Mouse (Mus musculus): ENCODE results near the gene Fbxl18. TPM values are rescaled to one million over a fixed set of nuclear protein-coding genes. Genes with fewer than 3 reads are reported as not detected.
A peak's percentile ranks its signal among the peaks of the same experiment; 100 is the strongest.
"Not testable (repeated sequence)": the region's sequence is repeated elsewhere in the genome, so short reads cannot be mapped to it uniquely, and the experiment has no call there.

Fbxl18 gene
- polyA plus RNA-seq, 1 experiment, result 8.9 TPM

- H3K4me1 ChIP-seq (ENCODE audit: control insufficient read depth, insufficient read depth, low read length), result peaks cover 5% of the 10 kb centered on the region
- TF ChIP-seq CTCF (IDR thresholded peaks at IDR 0.05; ENCODE audit: control insufficient read depth, insufficient read depth, insufficient replicate concordance, low read depth, low read length) (no peak), POLR2A (IDR thresholded peaks at IDR 0.05; ENCODE audit: control insufficient read depth, low read depth, low read length) (no peak)
- no peaks in the 10 kb centered on the region; the same call in 1 of the 2 replicates for H3K36me3 ChIP-seq (ENCODE audit: control insufficient read depth, insufficient read depth, low read length)
- peak overlapping the region; percentile 41; the same call in 1 of the 2 replicates for H3K27ac ChIP-seq (ENCODE audit: control insufficient read depth, insufficient read depth, low read depth, low read length)
- no peak overlapping the region for H3K4me3 ChIP-seq (ENCODE audit: control insufficient read depth, low read depth, low read length)
- no peaks in the 10 kb centered on the region for H3K27me3 ChIP-seq (ENCODE audit: control insufficient read depth, insufficient read depth, low read length)
Measured at GRCm38 (mm10) chr5:142899932-142900533, 4.8 kb upstream of the Fbxl18 start.

DNA sequence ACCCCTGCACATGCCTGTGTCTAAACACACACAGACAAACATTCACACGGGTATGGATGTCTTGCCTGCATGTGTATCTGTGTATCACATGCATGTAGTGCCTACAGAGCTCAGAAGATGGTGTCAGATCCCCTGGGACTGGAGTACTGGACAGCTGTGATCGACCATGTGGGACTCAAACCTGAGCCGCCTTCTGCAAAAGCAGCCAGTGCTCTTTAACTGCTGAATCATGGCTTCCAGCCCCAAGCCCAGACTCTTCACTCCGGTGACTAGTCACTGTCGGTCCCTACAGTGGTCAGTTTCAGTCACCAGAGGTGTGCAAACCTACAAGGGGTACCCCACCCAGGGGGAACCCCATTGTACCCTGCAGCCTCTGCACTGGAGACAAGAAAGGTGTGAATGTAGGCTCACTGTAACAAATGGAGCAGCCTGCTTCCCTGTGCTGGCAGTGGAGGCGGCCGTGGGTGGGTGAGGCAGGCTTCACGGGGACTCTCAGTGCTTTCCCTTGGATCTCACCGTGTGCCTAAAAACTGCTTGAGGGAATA is 3.9 kb upstream of the Fbxl18 start:
- Histone ChIP-seq H3K4me1 (ENCODE audit: control insufficient read depth, insufficient read depth, low read length) (peaks cover 11% of the 10 kb centered on the region), H3K27ac (ENCODE audit: control insufficient read depth, insufficient read depth, low read depth, low read length) (peak overlapping the region; percentile 81), H3K36me3 (ENCODE audit: control insufficient read depth, insufficient read depth, low read length) (no peaks in the 10 kb centered on the region; the same call in 1 of the 2 replicates), H3K4me3 (ENCODE audit: control insufficient read depth, low read depth, low read length) (no peak overlapping the region), H3K27me3 (ENCODE audit: control insufficient read depth, insufficient read depth, low read length) (no peaks in the 10 kb centered on the region)
- TF ChIP-seq CTCF (IDR thresholded peaks at IDR 0.05; ENCODE audit: control insufficient read depth, insufficient read depth, insufficient replicate concordance, low read depth, low read length) (no peak), POLR2A (IDR thresholded peaks at IDR 0.05; ENCODE audit: control insufficient read depth, low read depth, low read length) (no peak)

GRCm38 (mm10) chr5:142898316-142898715 is 3.1 kb upstream of the Fbxl18 start:
- no peak overlapping the region for H3K4me3 ChIP-seq (ENCODE audit: control insufficient read depth, low read depth, low read length)
- TF ChIP-seq CTCF (IDR thresholded peaks at IDR 0.05; ENCODE audit: control insufficient read depth, insufficient read depth, insufficient replicate concordance, low read depth, low read length) (no peak), POLR2A (IDR thresholded peaks at IDR 0.05; ENCODE audit: control insufficient read depth, low read depth, low read length) (no peak)
- H3K36me3 ChIP-seq (ENCODE audit: control insufficient read depth, insufficient read depth, low read length), result no peaks in the 10 kb centered on the region; the same call in 1 of the 2 replicates
- H3K27me3 ChIP-seq (ENCODE audit: control insufficient read depth, insufficient read depth, low read length), result no peaks in the 10 kb centered on the region
- peaks cover 15% of the 10 kb centered on the region for H3K4me1 ChIP-seq (ENCODE audit: control insufficient read depth, insufficient read depth, low read length)
- peak overlapping the region; percentile 81 for H3K27ac ChIP-seq (ENCODE audit: control insufficient read depth, insufficient read depth, low read depth, low read length)

GRCm38 (mm10) chr5:142897568-142898248 is 2.5 kb upstream of the Fbxl18 start:
- TF ChIP-seq CTCF (IDR thresholded peaks at IDR 0.05; ENCODE audit: control insufficient read depth, insufficient read depth, insufficient replicate concordance, low read depth, low read length) (no peak), POLR2A (IDR thresholded peaks at IDR 0.05; ENCODE audit: control insufficient read depth, low read depth, low read length) (no peak)
- no peaks in the 10 kb centered on the region; the same call in 1 of the 2 replicates for H3K36me3 ChIP-seq (ENCODE audit: control insufficient read depth, insufficient read depth, low read length)

GRCm38 (mm10) chr5:142896713-142897112 is 1.5 kb upstream of the Fbxl18 start:
- no peak overlapping the region for H3K27ac ChIP-seq (ENCODE audit: control insufficient read depth, insufficient read depth, low read depth, low read length)
- no peaks in the 10 kb centered on the region for H3K27me3 ChIP-seq (ENCODE audit: control insufficient read depth, insufficient read depth, low read length)
- no peaks in the 10 kb centered on the region; the same call in 1 of the 2 replicates for H3K36me3 ChIP-seq (ENCODE audit: control insufficient read depth, insufficient read depth, low read length)
- peaks cover 15% of the 10 kb centered on the region for H3K4me1 ChIP-seq (ENCODE audit: control insufficient read depth, insufficient read depth, low read length)
- no peak overlapping the region for H3K4me3 ChIP-seq (ENCODE audit: control insufficient read depth, low read depth, low read length)
- TF ChIP-seq CTCF (IDR thresholded peaks at IDR 0.05; ENCODE audit: control insufficient read depth, insufficient read depth, insufficient replicate concordance, low read depth, low read length) (no peak), POLR2A (IDR thresholded peaks at IDR 0.05; ENCODE audit: control insufficient read depth, low read depth, low read length) (no peak)

More at GRCm38 (mm10) chr5:142897568-142898248, 2.5 kb upstream of the Fbxl18 start:
- Histone ChIP-seq H3K4me1 (ENCODE audit: control insufficient read depth, insufficient read depth, low read length) (peaks cover 15% of the 10 kb centered on the region), H3K27ac (ENCODE audit: control insufficient read depth, insufficient read depth, low read depth, low read length) (peak overlapping the region; percentile 84), H3K4me3 (ENCODE audit: control insufficient read depth, low read depth, low read length) (no peak overlapping the region), H3K27me3 (ENCODE audit: control insufficient read depth, insufficient read depth, low read length) (no peaks in the 10 kb centered on the region)

GRCm38 (mm10) chr5:142896192-142896591 is 971 bp upstream of the Fbxl18 start:
- TF ChIP-seq CTCF (IDR thresholded peaks at IDR 0.05; ENCODE audit: control insufficient read depth, insufficient read depth, insufficient replicate concordance, low read depth, low read length), result no peak; the same call in 1 of the 2 replicates
- TF ChIP-seq POLR2A (IDR thresholded peaks at IDR 0.05; ENCODE audit: control insufficient read depth, low read depth, low read length), result no peak
- H3K4me3 ChIP-seq (ENCODE audit: control insufficient read depth, low read depth, low read length), result no peak overlapping the region
- no peaks in the 10 kb centered on the region for H3K36me3 ChIP-seq (ENCODE audit: control insufficient read depth, insufficient read depth, low read length)
- H3K4me1 ChIP-seq (ENCODE audit: control insufficient read depth, insufficient read depth, low read length), result peaks cover 13% of the 10 kb centered on the region
- H3K27me3 ChIP-seq (ENCODE audit: control insufficient read depth, insufficient read depth, low read length), result no peaks in the 10 kb centered on the region
- no peak overlapping the region; the same call in 1 of the 2 replicates for H3K27ac ChIP-seq (ENCODE audit: control insufficient read depth, insufficient read depth, low read depth, low read length)

DNA sequence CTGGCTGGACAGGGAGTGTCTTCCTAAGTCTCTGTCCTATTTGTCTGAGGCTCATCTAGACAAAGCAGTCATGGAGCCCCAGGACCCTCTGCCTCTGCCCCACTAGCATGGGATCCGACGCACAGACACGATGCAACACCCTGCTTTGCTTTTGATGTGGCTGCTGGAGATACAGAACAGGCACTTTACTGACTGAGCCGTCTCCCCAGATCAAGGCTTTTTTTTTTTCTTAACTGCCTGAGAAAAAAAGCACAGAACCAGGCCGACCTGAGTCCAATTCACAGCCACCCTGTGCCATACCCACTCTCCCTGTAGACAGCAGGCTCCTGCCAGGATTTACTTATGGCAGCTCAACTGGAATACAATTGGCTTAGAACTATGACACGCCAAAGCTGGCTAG is 3.8 kb downstream of the Fbxl18 start:
- TF ChIP-seq POLR2A (IDR thresholded peaks at IDR 0.05; ENCODE audit: control insufficient read depth, low read depth, low read length) (no peak), CTCF (IDR thresholded peaks at IDR 0.05; ENCODE audit: control insufficient read depth, insufficient read depth, insufficient replicate concordance, low read depth, low read length) (no peak)
- no peak overlapping the region for H3K4me3 ChIP-seq (ENCODE audit: control insufficient read depth, low read depth, low read length)
- H3K36me3 ChIP-seq (ENCODE audit: control insufficient read depth, insufficient read depth, low read length), result peaks cover under 1% of the 10 kb centered on the region; the same call in 1 of the 2 replicates
- H3K27ac ChIP-seq (ENCODE audit: control insufficient read depth, insufficient read depth, low read depth, low read length), result no peak overlapping the region
- H3K27me3 ChIP-seq (ENCODE audit: control insufficient read depth, insufficient read depth, low read length), result no peaks in the 10 kb centered on the region
- H3K4me1 ChIP-seq (ENCODE audit: control insufficient read depth, insufficient read depth, low read length), result peaks cover 13% of the 10 kb centered on the region

DNA sequence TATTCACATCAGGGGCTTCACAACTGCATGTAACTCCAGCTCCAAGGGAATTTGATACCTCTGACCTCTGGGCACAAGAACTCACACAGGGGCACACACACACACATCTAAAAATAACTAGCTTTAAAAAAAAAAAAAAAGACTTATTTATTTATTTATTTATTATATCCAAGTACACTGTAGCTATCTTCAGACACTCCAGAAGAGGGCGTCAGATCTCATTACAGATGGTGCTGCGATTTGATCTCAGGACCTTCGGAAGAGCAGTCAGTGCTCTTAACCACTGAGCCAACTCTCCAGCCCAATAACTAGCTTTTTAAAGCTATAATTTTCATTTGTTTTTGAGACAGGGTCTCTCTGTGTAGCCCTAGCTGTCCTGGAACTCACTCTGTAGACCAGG is 7.7 kb downstream of the Fbxl18 start:
- not testable (repeated sequence) for H3K27ac ChIP-seq (ENCODE audit: control insufficient read depth, insufficient read depth, low read depth, low read length); H3K4me3 ChIP-seq (ENCODE audit: control insufficient read depth, low read depth, low read length); H3K4me1 ChIP-seq (ENCODE audit: control insufficient read depth, insufficient read depth, low read length); H3K27me3 ChIP-seq (ENCODE audit: control insufficient read depth, insufficient read depth, low read length); H3K36me3 ChIP-seq (ENCODE audit: control insufficient read depth, insufficient read depth, low read length)
